19 mouse cellular contexts compared by ENCODE assay signal in genomic region chr16:73030999-73031398, GRCm38 (mm10).
DNase-seq lines count a peak whose midpoint lies in the region; ATAC-seq and TF ChIP-seq lines count a peak whose summit lies in the region.
"Had no signal": no experiment of that assay in that cellular context is flagged by ENCODE, and none has a peak within 500 bp of the region (broad histone marks: within the 10 kb centered on the region; RNA-seq: fewer than 3 reads in every experiment).

No protein-coding gene starts in this region.

- no peak overlapping the region for H3K27ac ChIP-seq in stomach, embryonic 14.5 days (ENCODE audit: low read length)
- no peak overlapping the region for H3K27ac ChIP-seq in stomach, postnatal 0 days (replicated peaks)

- no peak overlapping the region for H3K4me2 ChIP-seq in stomach, embryonic 14.5 days (replicated peaks; ENCODE audit: low read depth, low read length)
- no peak overlapping the region for H3K4me2 ChIP-seq in stomach, postnatal 0 days (replicated peaks; ENCODE audit: low read depth)

- H3K9ac ChIP-seq in stomach, embryonic 14.5 days (replicated peaks; ENCODE audit: low read depth, low read length), result no peak overlapping the region
- no peak overlapping the region for H3K9ac ChIP-seq in stomach, postnatal 0 days (ENCODE audit: low read length)

- TF ChIP-seq EP300 in stomach, postnatal 0 days (optimal IDR thresholded peaks at IDR 0.05), result no peak

- no peak for TF ChIP-seq CTCF in stomach, postnatal 0 days (IDR thresholded peaks at IDR 0.05; ENCODE audit: low read depth)

- DNase-seq in stomach, postnatal 0 days (ENCODE audit: low spot score), result peak; percentile 16
- DNase-seq in kidney, postnatal 25 days, result no peak
- DNase-seq in urinary bladder, postnatal 10 days (ENCODE audit: low spot score), result no peak
- DNase-seq: adrenal gland, adult 2 months; adrenal gland, adult 8-10 months; adrenal gland, postnatal 10 days; adrenal gland, postnatal 14 days; adrenal gland, postnatal 25 days; adrenal gland, postnatal 36 days; B cell, adult 2 months; cerebellum, adult 11 months; cerebellum, adult 11-12 months; cerebellum, adult 18-20 months had no signal

- H3K27me3 ChIP-seq in stomach, embryonic 14.5 days (ENCODE audit: control insufficient read depth, insufficient read depth, low read length), result no peaks in the 10 kb centered on the region
- no peaks in the 10 kb centered on the region for H3K27me3 ChIP-seq in stomach, postnatal 0 days (ENCODE audit: control insufficient read depth, insufficient read depth, low read length)
- H3K27me3 ChIP-seq: CH12.LX had no signal

- no peaks in the 10 kb centered on the region; the same call in 1 of the 2 replicates for H3K36me3 ChIP-seq in stomach, embryonic 14.5 days (ENCODE audit: control insufficient read depth, insufficient read depth, low read length)
- no peaks in the 10 kb centered on the region for H3K36me3 ChIP-seq in stomach, postnatal 0 days (ENCODE audit: control insufficient read depth, insufficient read depth, low read length)
- H3K36me3 ChIP-seq: G1E had no signal

- 0 out of 2 replicates have a peak, but pooled peaks have one; percentile 28 for ATAC-seq in stomach, embryonic 14.5 days (ENCODE audit: insufficient number of reproducible peaks, insufficient read depth, low FRiP score, low read depth)
- peak; percentile 92 for ATAC-seq in stomach, postnatal 0 days (ENCODE audit: low FRiP score, low TSS enrichment)
- ATAC-seq: activated CD4-positive, CD25-positive, alpha-beta regulatory T cell, adult 4 months; CD4-positive, CD25-positive, alpha-beta regulatory T cell, adult 4 months; Patski had no signal

- H3K4me3 ChIP-seq in stomach, embryonic 14.5 days (ENCODE audit: low read depth, low read length), result no peak overlapping the region
- no peak overlapping the region for H3K4me3 ChIP-seq in stomach, postnatal 0 days (ENCODE audit: low read depth, low read length)

- 73% methylated on average over 4 of the region's 4 CpGs for WGBS in stomach, embryonic 14.5 days
- WGBS in stomach, postnatal 0 days, result 42% methylated on average over 4 of the region's 4 CpGs

- no peaks in the 10 kb centered on the region for H3K9me3 ChIP-seq in stomach, embryonic 14.5 days (ENCODE audit: control insufficient read depth, low read depth, low read length)
- no peaks in the 10 kb centered on the region for H3K9me3 ChIP-seq in stomach, postnatal 0 days (ENCODE audit: control insufficient read depth, low read length)

- no peaks in the 10 kb centered on the region for H3K4me1 ChIP-seq in stomach, embryonic 14.5 days (ENCODE audit: control insufficient read depth, insufficient read depth, low read length)
- H3K4me1 ChIP-seq in stomach, postnatal 0 days (replicated peaks; ENCODE audit: control insufficient read depth, insufficient read depth), result no peaks in the 10 kb centered on the region
